Mouse (Mus musculus): ENCODE measurements around the gene Heatr5a.
A peak's percentile ranks its signal among the peaks of the same experiment; 100 is the strongest.

Heatr5a gene

DNA sequence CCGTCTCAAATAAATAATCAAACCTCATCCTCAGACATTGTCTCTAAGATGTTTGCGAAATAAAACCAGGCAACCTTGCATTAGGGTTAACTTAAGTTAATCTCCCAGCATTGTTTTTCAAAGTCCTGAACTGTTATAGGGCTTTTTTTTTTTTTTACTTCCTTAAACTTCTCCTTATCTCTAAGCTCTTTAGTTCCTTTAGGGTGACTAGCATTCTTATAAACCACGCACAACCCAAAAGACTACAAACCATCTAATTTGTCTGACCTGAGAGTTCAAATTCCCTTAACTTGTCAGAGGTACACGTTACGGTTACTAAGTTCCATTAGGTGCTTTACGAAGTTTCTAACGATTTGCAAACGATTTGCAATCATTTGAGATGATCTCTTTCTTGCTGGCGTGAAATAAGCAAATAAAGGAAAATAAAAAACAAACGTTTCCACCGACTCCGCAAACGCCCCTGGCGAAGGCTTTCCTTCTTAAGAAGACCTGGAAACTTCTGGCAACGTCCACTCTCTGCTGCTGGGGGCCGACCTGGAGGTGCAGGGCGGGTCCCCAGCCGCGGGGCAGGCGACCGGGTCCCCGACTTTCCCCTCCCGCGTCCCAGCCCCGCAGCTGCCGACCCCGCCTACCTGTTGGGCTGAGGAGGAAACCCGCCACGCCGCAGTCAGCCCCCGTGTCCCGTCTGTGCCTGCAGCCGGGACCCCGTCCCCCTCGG is 610 bp downstream of the Heatr5a start:
- DNase-seq: peak in 1 of 2 experiments; percentile 34

DNA sequence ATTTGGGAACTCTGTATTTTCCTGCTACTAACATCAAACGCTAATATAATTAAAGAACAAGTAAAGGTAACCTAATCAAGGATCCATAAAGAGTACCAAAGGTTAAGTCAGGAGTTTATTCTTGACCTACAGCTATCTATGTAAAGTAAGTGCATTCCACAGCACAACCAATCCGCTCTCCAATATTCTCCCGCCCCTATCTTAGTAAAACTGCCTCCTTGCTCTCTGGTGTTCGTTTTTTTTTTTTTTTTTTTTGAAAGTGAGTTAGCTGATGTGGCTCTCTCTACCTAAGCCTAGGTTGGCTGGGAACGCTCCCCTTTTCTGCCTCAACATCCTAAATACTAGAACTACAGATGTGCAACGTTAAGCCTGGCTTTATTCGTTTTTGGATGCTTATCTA is 1.2 kb downstream of the Heatr5a start:
- no peak for DNase-seq

DNA sequence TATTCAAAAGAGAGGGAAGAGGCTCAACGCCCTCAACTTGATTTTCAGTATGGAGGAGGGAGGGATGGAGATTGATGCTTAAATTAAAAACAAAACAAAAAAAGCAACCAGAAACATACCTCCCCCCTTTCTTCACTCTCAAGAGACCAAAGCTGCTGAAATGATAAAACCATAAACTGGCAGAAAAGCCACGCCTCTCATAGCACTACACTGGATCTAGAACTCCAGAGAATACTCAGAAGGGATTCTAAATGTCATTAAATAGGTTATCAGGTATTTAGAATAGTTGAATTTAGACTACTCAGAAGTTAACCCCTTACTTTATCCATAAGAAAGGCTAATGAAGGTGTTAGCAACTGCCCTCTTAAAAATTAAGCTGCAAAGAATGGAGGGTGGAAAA is 2.0 kb downstream of the Heatr5a start:
- DNase-seq: no peak

DNA sequence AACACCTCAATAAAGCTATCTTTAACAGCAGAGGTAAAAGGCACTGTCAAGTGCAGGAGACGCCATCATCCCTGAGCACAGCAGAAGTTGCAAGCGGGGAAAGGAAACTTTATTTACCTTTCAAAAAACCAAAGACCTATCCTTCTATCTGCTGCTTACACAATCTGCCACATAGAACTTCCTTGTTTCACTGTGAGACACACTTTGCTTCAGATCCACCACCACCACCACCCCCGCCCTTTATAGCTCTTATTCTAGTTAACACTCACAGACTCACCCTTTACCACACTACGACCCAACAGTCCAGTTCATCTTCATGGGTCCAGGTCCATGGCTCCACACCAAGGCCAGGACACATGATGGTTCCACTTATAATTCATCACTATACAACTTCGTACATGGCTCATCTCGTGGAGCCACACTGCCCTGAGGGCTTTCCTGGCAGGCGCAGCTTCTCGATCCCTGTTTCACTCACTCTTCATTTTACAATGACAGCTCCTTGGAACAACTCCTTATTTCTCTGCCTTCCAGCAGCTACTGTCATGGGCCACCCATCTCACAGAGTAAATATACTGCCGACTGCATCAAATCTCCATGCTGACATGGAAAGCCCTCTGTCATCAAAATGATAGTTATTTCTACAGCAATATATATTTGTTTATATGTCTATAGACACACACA is 3.1 kb downstream of the Heatr5a start:
- no peak for DNase-seq

DNA sequence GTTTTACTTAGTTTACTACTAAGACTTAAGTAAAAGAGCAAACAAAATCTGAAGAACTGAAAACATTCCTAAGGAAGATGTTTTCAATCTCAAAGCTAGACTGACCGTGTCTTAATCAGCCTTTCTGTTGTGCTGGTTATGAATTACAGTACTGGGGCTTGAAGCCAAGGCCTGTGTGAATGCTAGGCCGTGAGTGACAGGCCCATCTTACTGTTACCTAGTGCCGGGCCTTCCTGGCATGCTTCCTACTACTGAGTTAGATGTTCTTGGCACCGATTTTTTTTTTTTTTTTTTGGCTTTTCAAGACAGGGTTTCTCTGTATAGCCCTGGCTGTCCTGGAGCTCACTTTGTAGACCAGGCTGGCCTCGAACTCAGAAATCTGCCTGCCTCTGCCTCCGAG is 13.5 kb downstream of the Heatr5a start:
- no peak for DNase-seq

DNA sequence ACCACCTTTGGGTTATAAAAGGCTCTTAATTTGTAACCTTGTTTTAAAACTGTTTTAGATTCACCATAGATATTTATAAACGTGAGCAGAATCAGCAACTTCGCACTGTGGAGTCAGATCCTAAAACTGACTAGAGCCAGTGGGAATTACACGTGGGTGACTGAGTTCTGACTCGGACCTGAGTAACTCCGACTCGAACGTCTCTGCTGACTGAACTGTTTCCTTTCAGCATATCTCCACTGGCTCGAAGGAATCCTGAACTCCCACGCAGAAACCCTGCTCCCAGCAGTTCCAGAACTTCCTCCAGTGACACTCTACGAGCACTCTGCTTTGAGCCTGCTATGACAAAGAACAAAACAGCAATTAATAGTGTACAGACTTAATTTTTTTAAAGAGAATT is 18.8 kb downstream of the Heatr5a start:
- no peak for DNase-seq

DNA sequence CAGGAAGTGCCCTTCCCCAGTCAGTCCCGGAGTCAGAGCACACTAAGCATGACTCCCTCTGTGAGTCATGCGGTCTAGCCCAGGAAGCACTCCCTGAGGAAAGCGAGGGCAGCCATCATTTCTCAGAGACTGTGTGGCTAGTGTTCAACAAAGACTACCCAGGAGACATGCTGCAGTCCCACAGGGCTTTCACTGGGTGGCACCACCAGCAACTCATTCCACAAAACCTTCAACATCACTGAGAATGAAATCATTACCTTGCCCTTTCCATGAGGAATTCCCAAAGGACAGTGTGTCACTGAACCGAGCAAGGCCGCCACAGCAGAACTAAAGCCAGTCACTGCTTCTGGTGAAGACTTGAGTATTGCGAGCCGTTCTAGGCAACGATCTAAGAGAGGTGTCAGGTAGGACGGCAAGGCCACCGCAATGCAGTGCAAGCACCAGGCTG is 23.6 kb downstream of the Heatr5a start:
- DNase-seq: peak in 1 of 2 experiments; percentile 7

DNA sequence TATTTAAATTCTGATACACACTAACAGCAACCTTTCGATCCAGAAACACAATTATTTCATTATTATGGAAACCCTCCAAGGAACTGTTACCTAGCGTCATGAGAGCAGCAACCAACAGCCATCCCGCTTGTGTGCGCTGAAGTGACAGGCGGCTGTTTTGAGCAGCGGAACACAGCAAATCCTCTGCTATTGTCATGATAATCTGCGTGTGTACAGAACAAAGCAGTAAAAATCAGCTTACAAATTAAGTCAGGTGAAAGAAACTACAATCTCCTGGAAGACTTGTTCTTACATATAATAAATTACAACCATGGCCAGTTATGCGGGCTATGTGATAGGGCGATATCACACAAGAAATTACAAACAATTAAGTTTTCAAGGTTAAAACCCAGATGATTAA is 25.8 kb downstream of the Heatr5a start:
- DNase-seq: no peak

DNA sequence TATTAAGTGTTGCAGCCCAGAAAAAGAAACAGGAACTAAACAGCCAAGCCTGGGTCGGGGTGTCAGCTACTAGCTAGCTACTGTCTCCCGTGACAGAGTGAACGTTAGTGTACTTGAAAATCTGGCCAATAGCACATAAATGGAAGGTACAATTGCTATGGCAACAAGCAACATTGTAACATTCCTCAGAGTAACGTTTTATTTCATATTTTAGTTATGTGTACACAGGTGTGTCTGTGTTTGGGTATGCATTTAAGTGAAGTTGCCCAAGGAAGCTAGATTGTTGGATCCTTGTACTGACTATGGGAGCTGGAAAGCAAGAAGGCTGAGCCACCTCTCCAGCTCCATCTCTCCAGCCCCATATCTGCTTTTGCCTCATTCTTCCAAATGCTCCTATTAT is 31.3 kb downstream of the Heatr5a start:
- DNase-seq: no peak

DNA sequence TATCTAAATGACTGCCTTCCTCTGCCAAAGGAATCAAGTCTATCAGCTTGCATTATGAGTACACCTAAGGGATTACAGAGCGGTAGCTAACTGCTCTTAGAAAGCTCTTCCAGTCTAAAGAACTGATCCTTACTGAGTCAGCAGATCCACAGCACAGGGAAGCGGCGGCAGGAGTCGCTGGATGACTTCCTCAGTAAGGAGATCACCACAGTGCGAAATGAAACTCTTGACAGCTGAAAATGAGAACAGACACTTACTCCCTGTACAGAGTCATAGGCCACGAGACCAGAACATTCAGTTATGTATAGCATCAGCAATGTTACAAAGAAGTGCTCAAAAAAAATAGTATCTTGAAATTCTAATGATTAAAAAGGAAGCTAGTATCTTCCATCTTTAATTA is 33.2 kb downstream of the Heatr5a start:
- DNase-seq: no peak

DNA sequence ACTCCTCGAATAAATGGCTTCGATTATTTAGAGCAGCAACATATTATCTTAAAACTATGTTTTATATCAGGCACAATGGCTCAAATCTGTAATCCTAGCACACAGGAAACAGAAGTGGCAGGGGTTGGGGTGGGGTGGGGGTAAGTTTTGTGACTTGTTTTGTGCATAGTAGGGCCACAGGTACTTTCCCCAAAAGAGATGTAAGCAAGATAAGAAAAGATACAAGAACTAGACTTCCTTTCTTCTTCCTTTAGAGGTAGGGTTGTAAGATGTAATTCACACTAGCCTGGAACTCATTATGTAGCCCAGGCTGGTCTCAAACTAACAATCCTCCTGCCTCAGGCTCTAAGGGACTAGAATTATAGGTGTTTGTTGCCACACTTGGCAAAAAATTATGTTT is 41.5 kb downstream of the Heatr5a start:
- DNase-seq: no peak

DNA sequence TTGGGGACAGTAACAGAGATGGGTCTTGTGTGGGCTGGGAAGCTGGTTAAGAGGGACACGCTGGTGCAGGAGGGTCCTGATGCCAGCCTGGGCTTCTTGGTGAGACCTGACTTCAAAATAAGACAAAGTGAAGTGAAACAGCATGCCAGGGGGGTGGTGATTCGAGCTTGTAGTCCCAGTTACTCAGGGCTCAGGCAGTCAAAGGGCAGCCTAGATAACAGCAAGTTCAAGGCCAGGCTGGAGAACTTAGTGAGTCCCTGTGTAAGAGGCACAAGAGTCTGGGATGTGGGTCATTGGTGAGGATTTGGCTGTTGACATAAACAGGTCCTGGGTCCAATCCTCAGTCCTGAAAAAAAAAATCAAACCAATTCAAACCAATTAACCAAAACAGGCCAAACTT is 53.9 kb downstream of the Heatr5a start:
- no peak for DNase-seq

DNA sequence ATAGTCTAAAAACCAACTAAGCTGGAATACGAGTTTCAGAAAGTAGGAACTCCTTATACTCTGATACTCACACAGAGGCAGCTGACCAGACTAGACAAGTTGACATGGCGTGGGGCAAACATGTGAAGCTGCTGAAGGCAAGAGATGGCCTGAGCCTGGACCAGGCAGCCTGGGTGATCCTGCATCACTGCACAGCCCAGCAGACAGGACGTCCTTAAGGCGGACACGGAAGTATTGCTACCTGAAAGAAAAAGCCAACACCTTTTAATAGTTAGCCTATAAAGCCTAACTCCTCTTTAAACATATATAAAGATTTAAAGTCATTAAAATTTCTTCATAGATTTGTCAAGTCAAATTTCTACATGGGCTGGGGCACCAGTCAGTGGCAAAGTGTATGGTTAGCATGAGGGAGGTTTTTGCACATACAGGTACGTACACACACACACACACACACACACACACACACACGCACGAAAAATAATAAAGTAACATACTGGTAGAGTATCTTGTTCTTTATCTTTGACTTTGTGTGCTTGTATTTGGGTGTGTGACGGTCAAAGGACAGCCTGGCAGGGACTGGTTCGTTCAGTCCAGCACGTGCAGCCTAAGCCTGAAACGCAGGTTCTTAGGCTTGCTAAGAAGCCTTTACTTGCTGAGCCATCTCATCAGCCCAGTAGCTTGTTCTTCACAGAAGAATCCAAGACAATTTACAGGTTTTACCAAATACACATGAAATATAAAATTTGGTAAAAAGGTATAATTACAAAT is 56.0 kb downstream of the Heatr5a start:
- DNase-seq: no peak

DNA sequence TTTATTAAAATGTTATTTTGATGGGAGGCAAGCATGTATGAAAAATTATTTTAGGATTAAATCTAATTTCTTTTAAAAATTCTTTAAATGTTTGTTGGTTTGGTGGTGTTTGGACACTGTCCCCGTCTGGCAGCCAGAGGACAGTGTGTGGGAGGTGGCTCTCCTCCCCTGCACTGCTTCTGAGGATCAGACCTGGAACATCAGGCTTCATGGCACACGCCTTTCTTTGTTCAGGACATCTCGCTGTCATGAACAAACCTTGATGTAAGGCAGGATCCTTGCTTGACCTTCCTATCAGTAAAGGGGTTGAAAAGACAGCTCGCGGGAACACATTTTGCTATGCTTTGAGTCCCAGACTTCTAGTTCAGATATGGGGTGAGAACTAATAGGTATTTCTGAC is 61.9 kb downstream of the Heatr5a start:
- DNase-seq: no peak

DNA sequence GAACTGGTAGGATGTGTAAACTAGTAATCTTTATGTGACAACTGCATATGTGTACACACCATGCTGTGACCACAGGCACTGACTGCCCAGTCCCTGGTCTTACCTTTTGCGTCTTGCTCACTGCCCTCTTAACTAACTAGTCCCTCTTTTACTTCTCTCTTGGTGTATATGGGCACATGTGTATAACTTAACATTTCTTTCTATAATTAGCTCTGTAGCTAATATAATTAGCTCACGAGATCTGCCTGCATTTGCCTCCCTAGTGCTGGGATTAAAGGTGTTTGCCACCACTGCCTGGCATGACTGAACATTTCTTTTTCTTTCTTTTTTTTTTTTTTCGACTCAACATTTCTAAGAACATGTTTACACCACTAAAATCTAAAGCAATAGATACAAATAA is 63.6 kb downstream of the Heatr5a start:
- no peak for DNase-seq

DNA sequence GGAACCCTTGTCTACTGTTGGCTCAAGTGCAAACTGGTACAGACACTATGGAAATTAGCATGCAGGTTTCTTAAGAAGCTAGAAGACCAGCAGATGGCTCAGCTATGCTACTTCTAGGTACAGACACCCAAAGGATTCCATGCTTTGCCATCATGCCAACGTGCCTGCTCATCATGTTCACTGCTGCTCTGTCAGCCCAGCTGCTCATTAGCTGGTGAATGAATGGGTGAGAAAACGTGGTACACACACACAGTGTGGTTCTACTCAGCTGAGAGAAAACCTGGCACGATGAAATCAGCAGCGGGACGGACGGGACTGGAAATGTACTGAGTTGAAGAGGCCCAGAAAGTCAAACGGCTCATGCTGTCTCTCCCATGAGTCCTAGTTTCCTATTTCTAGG is 70.6 kb downstream of the Heatr5a start:
- DNase-seq: no peak

DNA sequence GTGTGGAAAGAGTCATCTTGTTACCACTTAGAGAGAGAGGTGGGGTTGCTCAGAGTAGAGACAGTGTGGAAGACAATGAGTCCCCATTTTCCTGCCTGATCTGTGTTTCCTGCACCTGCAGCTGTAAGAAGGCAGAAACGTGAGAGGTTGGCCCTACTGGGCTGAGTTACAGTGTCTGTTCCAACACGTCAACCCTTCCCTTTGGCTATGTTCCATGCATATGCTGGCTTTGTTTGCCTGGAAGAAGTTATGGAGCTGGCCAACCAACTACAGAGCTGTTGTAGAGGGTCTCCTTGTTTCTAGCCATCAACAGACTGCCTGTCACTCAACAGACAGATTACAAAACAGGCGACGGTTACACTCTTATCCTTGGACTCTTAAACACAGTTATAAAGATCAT is 74.2 kb downstream of the Heatr5a start:
- no peak for DNase-seq

DNA sequence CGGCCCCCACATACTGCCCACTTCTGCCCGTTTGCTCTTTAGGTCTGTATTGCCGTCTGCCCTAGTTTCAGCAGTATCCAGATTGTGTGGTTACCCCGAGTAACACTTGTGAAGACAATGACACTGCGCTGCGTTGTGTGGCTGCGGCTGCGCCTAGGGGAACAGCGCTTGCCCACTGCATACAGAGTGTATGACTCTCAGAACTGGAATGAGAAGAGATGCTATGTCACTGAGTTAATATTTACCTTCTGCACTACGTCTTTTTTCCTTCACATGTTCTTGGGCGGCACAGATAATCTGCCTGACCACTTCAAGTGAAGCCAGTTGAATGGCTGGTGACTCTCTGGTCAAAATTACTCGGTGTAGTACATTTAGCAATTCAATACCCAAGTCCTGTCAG is 82.5 kb downstream of the Heatr5a start:
- no peak for DNase-seq

DNA sequence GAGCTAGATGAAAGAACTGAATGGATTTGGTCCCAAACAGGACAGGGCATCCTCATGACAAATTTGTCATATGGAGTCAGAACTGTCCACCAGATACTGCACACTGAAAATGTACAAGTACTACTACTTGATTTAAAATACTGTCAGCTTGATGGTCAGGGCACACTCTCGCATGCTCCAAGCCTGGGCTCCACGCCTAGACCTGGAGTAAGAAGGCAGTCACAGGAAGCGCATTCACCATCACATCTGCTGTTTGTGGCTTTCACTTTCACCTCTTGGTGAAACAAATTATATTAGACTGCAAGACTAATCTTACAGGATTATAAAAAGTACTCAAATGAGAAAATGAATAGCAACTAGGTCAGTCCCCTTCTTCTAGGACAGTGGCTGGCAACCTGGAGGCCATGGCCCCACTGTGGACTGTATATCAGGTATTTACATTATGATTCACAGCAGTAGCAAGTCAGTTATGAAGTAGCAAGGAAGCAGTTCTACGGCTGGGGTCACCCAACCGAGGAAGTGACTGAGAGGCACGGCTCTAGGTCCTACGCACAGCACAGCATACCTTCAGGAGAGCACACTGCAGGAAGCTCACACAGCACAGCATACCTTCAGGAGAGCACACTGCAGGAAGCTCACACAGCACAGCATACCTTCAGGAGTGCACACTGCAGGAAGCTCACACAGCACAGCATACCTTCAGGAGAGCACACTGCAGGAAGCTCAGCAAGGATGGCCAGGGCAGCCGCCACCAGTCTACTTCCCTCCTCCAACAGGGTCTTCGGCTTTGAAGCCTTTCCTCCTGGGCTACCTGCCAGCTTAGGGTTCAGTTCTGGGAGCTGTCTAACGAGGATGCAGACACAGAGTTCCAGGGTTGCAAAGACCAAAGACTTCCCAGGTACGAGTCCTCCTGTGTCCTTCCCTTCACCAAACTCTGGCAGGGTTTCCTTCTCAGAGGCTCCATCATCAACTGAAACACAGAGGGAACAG is 83.5 kb downstream of the Heatr5a start:
- DNase-seq: no peak

DNA sequence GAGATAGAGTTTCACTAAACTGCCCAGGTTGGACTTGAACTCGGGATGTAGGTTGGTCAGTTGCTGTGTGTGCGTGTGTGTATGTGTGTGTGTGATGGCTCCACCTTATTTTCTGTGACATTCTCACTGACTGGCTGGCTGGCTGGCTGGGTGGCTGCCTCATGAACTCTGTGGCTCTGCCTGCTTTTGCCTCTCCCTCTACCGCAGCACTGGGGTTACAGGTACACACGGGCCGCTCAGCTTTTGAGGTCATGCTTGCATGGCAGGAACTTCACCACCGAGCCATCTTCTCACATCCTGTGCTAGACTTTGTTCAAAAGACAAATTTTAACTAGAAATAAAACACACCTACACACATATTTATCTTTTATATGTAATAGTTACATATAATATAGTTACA is 84.8 kb downstream of the Heatr5a start:
- no peak for DNase-seq

DNA sequence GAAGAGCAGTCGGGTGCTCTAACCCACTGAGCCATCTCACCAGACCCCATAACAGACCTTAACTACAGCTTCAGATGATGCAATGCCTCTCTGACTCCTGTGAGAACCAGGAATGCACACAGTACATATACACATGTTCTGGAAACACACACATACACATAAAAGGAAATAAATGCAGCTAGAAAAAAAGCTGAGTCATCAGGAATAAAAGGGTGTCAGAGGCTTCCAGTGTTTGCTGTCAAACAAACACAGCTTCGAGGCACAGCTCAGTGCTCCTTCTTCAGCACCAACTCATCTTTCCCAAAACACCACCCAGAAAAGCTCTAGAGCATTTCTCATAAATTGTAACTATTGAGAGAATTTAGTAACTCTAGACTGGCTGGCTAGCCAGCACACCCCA is 86.3 kb downstream of the Heatr5a start:
- no peak for DNase-seq

DNA sequence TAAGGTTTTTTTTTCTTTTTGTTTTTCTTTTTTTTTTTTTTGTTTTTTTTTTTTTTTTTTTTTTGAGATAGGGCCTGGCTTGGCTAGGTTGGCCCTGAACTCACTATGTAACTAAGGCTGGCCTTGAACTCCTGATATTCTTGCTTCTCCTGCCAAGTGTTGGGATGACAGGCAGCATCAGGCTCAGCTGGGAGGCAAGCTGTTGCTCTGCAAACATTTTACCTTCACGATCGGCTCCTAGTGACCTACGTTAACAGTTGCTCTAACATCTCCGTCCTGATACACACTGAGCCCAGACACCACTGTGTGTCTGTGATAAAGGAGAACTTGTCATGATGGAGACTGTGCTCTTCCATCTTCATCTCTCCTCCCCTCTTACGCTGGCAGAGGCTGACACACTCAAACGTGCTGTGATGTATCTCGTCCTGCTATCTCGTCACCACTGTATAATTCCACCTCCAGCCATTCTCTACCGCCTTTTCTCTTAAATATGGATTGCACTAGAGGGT is 87.8 kb downstream of the Heatr5a start:
- DNase-seq: no peak

Data from kidney, postnatal 25 days (tissue).